Comparison of ENCODE assay signal across 7 mouse cellular contexts in the genomic region with DNA sequence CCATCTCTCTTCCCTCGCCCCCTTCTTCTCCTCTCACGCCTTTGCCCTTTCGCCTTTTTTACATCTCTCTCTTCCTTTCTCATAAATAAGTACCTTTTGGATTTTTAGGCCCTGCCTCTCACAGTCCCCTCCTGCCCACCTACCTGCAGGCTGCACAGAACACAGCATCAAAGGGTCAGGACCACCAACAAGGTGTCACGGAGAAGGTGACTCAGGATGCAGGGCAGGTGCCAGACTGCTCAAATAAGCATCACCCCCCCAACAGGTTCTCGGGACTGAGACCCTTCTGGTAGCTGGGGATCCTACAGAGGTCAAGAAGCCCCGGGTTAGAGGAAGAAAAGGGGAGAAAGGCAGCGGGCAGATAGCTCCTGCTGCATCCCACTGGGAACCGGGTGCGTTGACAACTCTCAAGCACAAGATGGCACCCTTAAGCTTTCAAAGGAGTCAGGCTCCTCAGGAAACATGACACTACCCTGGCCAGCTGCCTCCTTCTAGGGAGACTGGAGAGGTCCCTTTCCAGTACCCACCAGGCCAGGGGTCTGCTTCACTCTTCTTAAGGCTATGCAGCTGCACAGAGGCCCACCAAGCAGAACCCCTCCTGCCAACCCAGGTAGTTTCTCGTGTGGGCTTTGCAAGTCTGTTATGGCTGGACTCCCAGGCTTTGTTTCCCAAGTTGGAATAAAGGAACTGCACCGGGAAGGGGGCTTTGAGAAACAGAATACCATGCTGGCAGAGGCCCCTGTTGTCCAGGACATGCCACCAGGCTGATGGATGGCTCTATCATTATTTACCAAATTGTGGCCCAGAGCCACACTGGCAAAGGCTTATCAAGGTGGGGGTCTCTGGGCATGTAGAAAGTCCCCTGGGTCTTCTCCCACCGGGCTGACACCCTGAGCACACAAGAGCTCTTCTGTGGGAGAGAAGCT.
DNase-seq lines count a peak whose midpoint lies in the region; ATAC-seq and TF ChIP-seq lines count a peak whose summit lies in the region.

No protein-coding gene starts in this region.

- no peak overlapping the region for H3K4me2 ChIP-seq in intestine, postnatal 0 days (replicated peaks; ENCODE audit: low read depth)

- TF ChIP-seq CTCF in intestine, postnatal 0 days (IDR thresholded peaks at IDR 0.05; ENCODE audit: low read depth) = peak; percentile 82

- no peak for ATAC-seq in intestine, postnatal 0 days
- ATAC-seq in megakaryocyte progenitor cell, adult 5-6 weeks (replicated peaks; ENCODE audit: poor library complexity) = peak; percentile 91

- H3K27ac ChIP-seq in intestine, postnatal 0 days (ENCODE audit: low read depth, low read length) = no peak overlapping the region

- H3K4me3 ChIP-seq in intestine, postnatal 0 days (ENCODE audit: low read depth, low read length) = no peak overlapping the region

- no peaks in the 10 kb centered on the region for H3K4me1 ChIP-seq in intestine, postnatal 0 days (replicated peaks; ENCODE audit: control insufficient read depth, insufficient read depth, low read length)

- peak; percentile 63 to 70 for DNase-seq in adrenal gland, postnatal 36 days
- peak; percentile 92 for DNase-seq in embryo, embryonic 11 days
- DNase-seq in gastrocnemius, postnatal 10 days = peak; percentile 86
- peak; percentile 82 to 86 for DNase-seq in left cerebral cortex, postnatal 14 days (ENCODE audit: low spot score in 2 of 2)
- DNase-seq in right cerebral cortex, postnatal 36 days (ENCODE audit: low spot score in 2 of 2) = peak; percentile 45 to 49

- H3K9me3 ChIP-seq in intestine, postnatal 0 days (ENCODE audit: control insufficient read depth) = no peaks in the 10 kb centered on the region

- intact Hi-C loops in left cerebral cortex, postnatal 14 days (cut with DNase I) = loop anchor here (5.0 kb wide), 2 partner anchors 215 to 1485 kb away; no protein-coding TSS in a partner anchor

- H3K9ac ChIP-seq in intestine, postnatal 0 days (ENCODE audit: low read depth, low read length) = no peak overlapping the region

- 42% methylated on average over 12 of the region's 12 CpGs for WGBS in intestine, postnatal 0 days

- H3K27me3 ChIP-seq in intestine, postnatal 0 days (replicated peaks; ENCODE audit: control insufficient read depth, insufficient read depth, low read length) = no peaks in the 10 kb centered on the region

- no peaks in the 10 kb centered on the region for H3K36me3 ChIP-seq in intestine, postnatal 0 days (ENCODE audit: control insufficient read depth, insufficient read depth)
